Mouse (Mus musculus) heart, postnatal 0 days (tissue): ENCODE data around the gene Map6. TPM values are rescaled to one million over a fixed set of nuclear protein-coding genes. Genes with fewer than 3 reads are reported as not detected.
A peak's percentile ranks its signal among the peaks of the same experiment; 100 is the strongest.

Source experiments
- ATAC-seq: fragments of 200-750 bp; cut with Nextera tagmentation; 2 replicates; pipeline ENCODE4 v1.8.0; 2017; ENCODE audit warnings: low read depth, moderate number of reproducible peaks, moderate library complexity; ENCODE audit not compliant: insufficient read depth
- DNase-seq: peaks from one replicate; pipeline ENCODE4 v3.0.0-alpha.2; 2016; ENCODE audit warnings: low spot score
- H3K27ac ChIP-seq: fragments of 300-500 bp; sonication (generic); 2 replicates; pipeline ENCODE4 v1.5.1; 2014; ENCODE audit warnings: low read depth, mild to moderate bottlenecking
- H3K27me3 ChIP-seq: fragments of 300-500 bp; sonication (generic); 2 replicates; pipeline ENCODE4 v1.6.1; 2014; ENCODE audit warnings: low read length, mixed read lengths; ENCODE audit not compliant: control insufficient read depth, insufficient read depth
- H3K36me3 ChIP-seq: fragments of 300-500 bp; sonication (generic); replicated peaks from 2 replicates; pipeline ENCODE4 v1.6.1; 2014; ENCODE audit warnings: low read length, mixed read lengths; ENCODE audit not compliant: control insufficient read depth, insufficient read depth
- H3K4me1 ChIP-seq: fragments of 300-500 bp; sonication (generic); 2 replicates; pipeline ENCODE4 v1.6.1; 2014; ENCODE audit warnings: antibody characterized with exemption; ENCODE audit not compliant: control insufficient read depth, insufficient read depth
- H3K4me2 ChIP-seq: fragments of 300-500 bp; sonication (generic); 2 replicates; pipeline ENCODE4 v1.6.1; 2014; ENCODE audit warnings: low read depth, mild to moderate bottlenecking, low read length, moderate library complexity
- H3K4me3 ChIP-seq: fragments of 300-500 bp; sonication (generic); 2 replicates; pipeline ENCODE4 v1.5.1; 2014; ENCODE audit warnings: low read depth, low read length
- H3K9ac ChIP-seq: fragments of 300-500 bp; sonication (generic); replicated peaks from 2 replicates; pipeline ENCODE4 v1.6.1; 2014; ENCODE audit warnings: low read depth, low read length, mixed read lengths
- H3K9me3 ChIP-seq: fragments of 300-500 bp; sonication (generic); replicated peaks from 2 replicates; pipeline ENCODE4 v1.6.1; 2016; ENCODE audit warnings: low read length; ENCODE audit not compliant: control insufficient read depth
- CTCF ChIP-seq: IDR thresholded peaks from 2 replicates; pipeline ENCODE4 v1.5.1; 2016; ENCODE audit warnings: antibody characterized with exemption, control low read depth, low read depth
- EP300 ChIP-seq: IDR thresholded peaks from 2 replicates; pipeline ENCODE4 v1.6.1; 2016; ENCODE audit warnings: antibody characterized with exemption, low read depth
- WGBS: fragments of 180-500 bp; shearing (Covaris S2); extraction: QIAGEN DNeasy Blood & Tissue Kit; methylation state at CpG from one replicate; pipeline ENCODE4 v1.1.7; 2014; 5-methylcytosine and 5-hydroxymethylcytosine counted together
- polyA plus RNA-seq: library from polyadenylated mRNA; unstranded; fragments of >200 nt; fragmentation: Nextera tagmentation; extraction: Ambion mirVana; gene quantifications from 2 replicates; pipeline ENCODE4 v1.2.1, GENCODE M21; 2015
- total RNA-seq: library from RNA; depleted of rRNA; stranded (reverse); fragments of >200 nt; gene quantifications from 2 replicates; pipeline ENCODE4 v1.2.3, GENCODE M21; 2014; ENCODE audit warnings: low replicate concordance; rRNA removed

Map6 gene
- total and polyA plus RNA-seq, 2 experiments from 2014 or later: 2.5 to 3.7 TPM

- peak overlapping the region; percentile 68 for H3K4me3 ChIP-seq
- peak overlapping the region; percentile 82 for H3K4me2 ChIP-seq
- DNase-seq (no peak), ATAC-seq (no peak)
- peak overlapping the region; percentile 79 for H3K9ac ChIP-seq
- peaks cover 14% of the 10 kb centered on the region for H3K36me3 ChIP-seq
- peaks cover 59% of the 10 kb centered on the region for H3K4me1 ChIP-seq
- no peaks in the 10 kb centered on the region for H3K9me3 ChIP-seq
- 24% methylated on average over 5 of the region's 5 CpGs for WGBS
- TF ChIP-seq CTCF: no peak
- no peaks in the 10 kb centered on the region for H3K27me3 ChIP-seq
- peak overlapping the region; percentile 81 for H3K27ac ChIP-seq
Measured at GRCm38 (mm10) chr7:99383246-99383645, 116.0 kb downstream of the Map6 start.

GRCm38 (mm10) chr7:99384101-99384611, 116.9 kb downstream of the Map6 start:
- H3K4me1 ChIP-seq: peaks cover 66% of the 10 kb centered on the region
- peak overlapping the region; percentile 81 for H3K27ac ChIP-seq
- H3K36me3 ChIP-seq: peaks cover 23% of the 10 kb centered on the region
- peak overlapping the region; percentile 82 for H3K4me2 ChIP-seq
- peak overlapping the region; percentile 68 for H3K4me3 ChIP-seq
- DNase-seq: peak; percentile 68
- ATAC-seq: peak; percentile 6; the same call in 1 of the 2 replicates
- H3K9ac ChIP-seq: peak overlapping the region; percentile 79; the same call in 1 of the 2 replicates
- no peaks in the 10 kb centered on the region for H3K9me3 ChIP-seq
- WGBS: 8% methylated on average over 4 of the region's 4 CpGs
- no peak; the same call in 1 of the 2 replicates for TF ChIP-seq EP300
- peak; percentile 41 for TF ChIP-seq CTCF
- H3K27me3 ChIP-seq: no peaks in the 10 kb centered on the region

GRCm38 (mm10) chr7:99386030-99386429, 118.8 kb downstream of the Map6 start:
- ATAC-seq (no peak), DNase-seq (no peak)
- peaks cover 25% of the 10 kb centered on the region for H3K36me3 ChIP-seq
- peaks cover 73% of the 10 kb centered on the region for H3K4me1 ChIP-seq
- no peak overlapping the region for H3K9ac ChIP-seq
- no peaks in the 10 kb centered on the region for H3K9me3 ChIP-seq
- H3K27ac ChIP-seq: 0 out of 2 replicates have a peak overlapping the region, but pooled peaks have one; percentile 15
- no peak overlapping the region for H3K4me3 ChIP-seq
- no peak overlapping the region for H3K4me2 ChIP-seq
- H3K27me3 ChIP-seq: no peaks in the 10 kb centered on the region
- WGBS: 61% methylated on average over 5 of the region's 5 CpGs
- TF ChIP-seq EP300 (no peak), CTCF (no peak)

Other genes with a start within 250 kb of the Map6 start
- 37.2 and 38.1 TPM in 2 replicates for gene Uvrag, start 126.3 kb upstream of the Map6 start, total RNA-seq
- gene Uvrag, start 126.3 kb upstream of the Map6 start, polyA plus RNA-seq: 11.1 and 11.8 TPM in 2 replicates
- gene Dgat2, start 84.7 kb upstream of the Map6 start, total RNA-seq: 114 and 121 TPM in 2 replicates
- 112 and 115 TPM in 2 replicates for gene Dgat2, start 84.7 kb upstream of the Map6 start, polyA plus RNA-seq
- gene Mogat2, start 28.8 kb upstream of the Map6 start, total RNA-seq: not detected in 2 replicates
- 0.25 and 0.40 TPM in 2 replicates for gene Mogat2, start 28.8 kb upstream of the Map6 start, polyA plus RNA-seq
- gene Serpinh1, start 85.8 kb downstream of the Map6 start, total RNA-seq: 811 and 864 TPM in 2 replicates
- 522 and 571 TPM in 2 replicates for gene Serpinh1, start 85.8 kb downstream of the Map6 start, polyA plus RNA-seq
- gene Gdpd5, start 114.0 kb downstream of the Map6 start, total RNA-seq: 35.9 and 47.8 TPM in 2 replicates
- gene Gdpd5, start 114.0 kb downstream of the Map6 start, polyA plus RNA-seq: 24.4 and 28.9 TPM in 2 replicates
- 0.73 and 1.6 TPM in 2 replicates for gene Klhl35, start 198.6 kb downstream of the Map6 start, total RNA-seq
- gene Klhl35, start 198.6 kb downstream of the Map6 start, polyA plus RNA-seq: 0.59 and 0.75 TPM in 2 replicates
- 804 and 987 TPM in 2 replicates for gene Rps3, start 216.3 kb downstream of the Map6 start, total RNA-seq
- gene Rps3, start 216.3 kb downstream of the Map6 start, polyA plus RNA-seq: 439 and 463 TPM in 2 replicates